Mouse (Mus musculus) C2C12 (cell line): Measurements from ENCODE around the gene A930009A15Rik. TPM values are rescaled to one million over a fixed set of nuclear protein-coding genes. Genes with fewer than 3 reads are reported as not detected.

Experiments used
- H3K27me3 ChIP-seq: one replicate; pipeline ENCODE4 v1.6.1; 2011; ENCODE audit not compliant: control insufficient read depth, insufficient read depth, insufficient read length
- H3K36me3 ChIP-seq: one replicate; pipeline ENCODE4 v1.6.1; 2011; ENCODE audit not compliant: control insufficient read depth, insufficient read depth
- H3K4me3 ChIP-seq: one replicate; pipeline ENCODE4 v1.5.1; 2011; ENCODE audit warnings: mild to moderate bottlenecking, control low read depth; ENCODE audit not compliant: poor library complexity, insufficient read depth, severe bottlenecking
- H3K79me2 ChIP-seq: one replicate; pipeline ENCODE4 v1.6.1; 2011; ENCODE audit not compliant: control insufficient read depth, insufficient read depth
- H3K79me3 ChIP-seq: one replicate; pipeline ENCODE4 v1.6.1; 2011; ENCODE audit warnings: low read depth, control low read depth
- H3ac ChIP-seq: one replicate; pipeline ENCODE3; 2011; ENCODE audit warnings: low read depth; ENCODE audit not compliant: control insufficient read depth, insufficient read length
- CEBPB ChIP-seq: IDR thresholded peaks from one replicate; pipeline ENCODE4 v1.6.1; 2011; ENCODE audit warnings: low read depth, mild to moderate bottlenecking, control low read depth, moderate library complexity
- CTCF ChIP-seq: IDR thresholded peaks from one replicate; pipeline ENCODE4 v1.5.1; 2011; ENCODE audit not compliant: control insufficient read depth, insufficient read depth, insufficient read length
- FOSL1 ChIP-seq: IDR thresholded peaks from one replicate; pipeline ENCODE4 v1.8.0; 2011; ENCODE audit warnings: mild to moderate bottlenecking, low read length; ENCODE audit not compliant: poor library complexity, insufficient read depth, severe bottlenecking
- MAX ChIP-seq: IDR thresholded peaks from one replicate; pipeline ENCODE4 v1.6.1; 2011; ENCODE audit warnings: mild to moderate bottlenecking, control low read depth
- MYOD1 ChIP-seq: IDR thresholded peaks from one replicate; pipeline ENCODE4 v1.6.1; 2011; ENCODE audit warnings: low read depth; ENCODE audit not compliant: control insufficient read depth, insufficient read length
- MYOG ChIP-seq: IDR thresholded peaks from one replicate; pipeline ENCODE4 v1.6.1; 2011; ENCODE audit not compliant: control insufficient read depth, insufficient read length; ENCODE audit errors: extremely low read depth
- USF1 ChIP-seq: IDR thresholded peaks from one replicate; pipeline ENCODE4 v1.6.1; 2011; ENCODE audit warnings: low read depth, mild to moderate bottlenecking, control low read depth, moderate library complexity
- polyA plus RNA-seq: library from polyadenylated mRNA; unstranded; fragments of >200 nt; fragmentation: generic; extraction: Trizol; gene quantifications from one replicate; pipeline ENCODE4 v1.2.1, GENCODE M21; 2012; ENCODE audit warnings: missing spikeins

Gene A930009A15Rik
- polyA plus RNA-seq, 1 experiment, result not detected

GRCm38 (mm10) chr10:115585491-115586245 lies 15.9 kb downstream of the A930009A15Rik start:
- H3ac ChIP-seq, result no peak overlapping the region
- no peaks in the 10 kb centered on the region for H3K36me3 ChIP-seq
- H3K4me3 ChIP-seq, result no peak overlapping the region
- H3K79me2 ChIP-seq, result no peaks in the 10 kb centered on the region
- TF ChIP-seq CTCF, result no peak
- peak; percentile 45 for TF ChIP-seq MYOD1
- H3K79me3 ChIP-seq, result no peaks in the 10 kb centered on the region
- H3K27me3 ChIP-seq, result peaks cover 13% of the 10 kb centered on the region

- H3K79me3 ChIP-seq, result no peaks in the 10 kb centered on the region
- no peak for TF ChIP-seq CTCF
- no peak for TF ChIP-seq MAX
- TF ChIP-seq MYOG, result no peak
- no peak for TF ChIP-seq CEBPB
- TF ChIP-seq USF1, result no peak
- TF ChIP-seq MYOD1, result peak; percentile 94
- TF ChIP-seq FOSL1, result peak; percentile 83
- H3K36me3 ChIP-seq, result no peaks in the 10 kb centered on the region
- peaks cover 13% of the 10 kb centered on the region for H3K27me3 ChIP-seq
- H3K79me2 ChIP-seq, result no peaks in the 10 kb centered on the region
- H3K4me3 ChIP-seq, result peak overlapping the region; percentile 14
- H3ac ChIP-seq, result no peak overlapping the region
Measured at GRCm38 (mm10) chr10:115586246-115587231, 16.8 kb downstream of the A930009A15Rik start.

GRCm38 (mm10) chr10:115587301-115587969 lies 17.6 kb downstream of the A930009A15Rik start, which contains the start of gene Lgr5:
Gene Lgr5, minus strand, starts transcription at chr10:115587780.
- TF ChIP-seq CTCF (peak; percentile 18), MYOD1 (no peak)
- no peak within 1 kb of the TSS for H3ac ChIP-seq
- peaks cover 13% of the 10 kb centered on the region for H3K27me3 ChIP-seq

GRCm38 (mm10) chr10:115587979-115588378 lies 18.2 kb downstream of the A930009A15Rik start:
- no peaks in the 10 kb centered on the region for H3K79me2 ChIP-seq
- H3K27me3 ChIP-seq, result peaks cover 13% of the 10 kb centered on the region
- no peaks in the 10 kb centered on the region for H3K36me3 ChIP-seq
- H3K4me3 ChIP-seq, result no peak overlapping the region
- TF ChIP-seq CEBPB, result no peak
- TF ChIP-seq MYOD1, result no peak
- TF ChIP-seq USF1, result no peak
- no peak for TF ChIP-seq MYOG
- no peak for TF ChIP-seq MAX
- no peak for TF ChIP-seq CTCF
- TF ChIP-seq FOSL1, result no peak
- H3K79me3 ChIP-seq, result no peaks in the 10 kb centered on the region
- H3ac ChIP-seq, result no peak overlapping the region

More at GRCm38 (mm10) chr10:115587301-115587969, 17.6 kb downstream of the A930009A15Rik start, which contains the start of gene Lgr5:
- Histone ChIP-seq H3K79me3 (no peaks in the 10 kb centered on the region), H3K36me3 (no peaks in the 10 kb centered on the region), H3K4me3 (peak within 1 kb of the TSS; percentile 14), H3K79me2 (no peaks in the 10 kb centered on the region)

- H3K36me3 ChIP-seq, result no peaks in the 10 kb centered on the region
- peaks cover 6% of the 10 kb centered on the region for H3K27me3 ChIP-seq
- no peaks in the 10 kb centered on the region for H3K79me2 ChIP-seq
- no peak overlapping the region for H3ac ChIP-seq
- no peak overlapping the region for H3K4me3 ChIP-seq
- peak; percentile 32 for TF ChIP-seq CEBPB
- TF ChIP-seq MYOG, result no peak
- no peaks in the 10 kb centered on the region for H3K79me3 ChIP-seq
Measured at GRCm38 (mm10) chr10:115593221-115593620, 23.4 kb downstream of the A930009A15Rik start.
